Mouse (Mus musculus): Measurements from ENCODE around the gene Kmt2c. TPM values are rescaled to one million over a fixed set of nuclear protein-coding genes. Genes with fewer than 3 reads are reported as not detected.

Gene Kmt2c
- total and polyA plus RNA-seq, 3 experiments = 6.7 to 14.6 (median 12.7) TPM

- in situ Hi-C loops (cut with MboI; ENCODE audit: low pct_ligation_motif_present, low pct_unique_long_range_greater_than_20kb, low sequenced_read_pairs) = no loop called here
- peak overlapping the region; percentile 84; the same call in 1 of the 2 replicates for H3K9ac ChIP-seq (ENCODE audit: insufficient read depth, low read depth)
- no peaks in the 10 kb centered on the region for H3K79me2 ChIP-seq (replicated peaks; ENCODE audit: control insufficient read depth, extremely low read depth, insufficient read depth, poor library complexity, severe bottlenecking)
- H3K9me3 ChIP-seq (replicated peaks; ENCODE audit: low read length) = no peaks in the 10 kb centered on the region
- dilution Hi-C loops (cut with MboI; ENCODE audit: extremely low pct_ligation_motif_present, extremely low pct_unique_long_range_greater_than_20kb, low sequenced_read_pairs) = no loop called here
- H3K4me2 ChIP-seq (ENCODE audit: insufficient read depth, low read depth, poor library complexity, severe bottlenecking) = 0 out of 2 replicates have a peak overlapping the region, but pooled peaks have one; percentile 41
- peaks cover 0 to 17% of the 10 kb centered on the region in 2 experiments; a peak in 2 of 4 replicates for H3K4me1 ChIP-seq (ENCODE audit: control insufficient read depth in 1 of 2, insufficient read depth in 2 of 2)
- no peak overlapping the region for H3K27ac ChIP-seq (ENCODE audit: insufficient read depth, low read depth)
- peak; percentile 7 for DNase-seq (ENCODE audit: extremely low read depth)
- no peaks in the 10 kb centered on the region for H3K36me3 ChIP-seq (replicated peaks in 1 of 2; ENCODE audit: control insufficient read depth in 1 of 2, insufficient read depth in 1 of 2, low read length in 1 of 2)
- TF ChIP-seq BHLHE40 (IDR thresholded peaks at IDR 0.05; ENCODE audit: low read depth, low read length) = no peak
- TF ChIP-seq GABPA (IDR thresholded peaks at IDR 0.05; ENCODE audit: insufficient replicate concordance, low read depth, low read length) = no peak
- no peak for TF ChIP-seq CHD1 (IDR thresholded peaks at IDR 0.05; ENCODE audit: low read depth, low read length)
- TF ChIP-seq ZC3H11A (IDR thresholded peaks at IDR 0.05; ENCODE audit: low read depth, low read length) = no peak
- TF ChIP-seq JUN (IDR thresholded peaks at IDR 0.05; ENCODE audit: insufficient read depth, low read depth, low read length) = no peak
- TF ChIP-seq ZMIZ1 (IDR thresholded peaks at IDR 0.05; ENCODE audit: low read depth, low read length) = no peak
- no peak for TF ChIP-seq MAZ (IDR thresholded peaks at IDR 0.05; ENCODE audit: low read depth, low read length)
- no peak for TF ChIP-seq MEF2A (IDR thresholded peaks at IDR 0.05; ENCODE audit: borderline replicate concordance, low read depth, low read length)
- TF ChIP-seq E2F4 (IDR thresholded peaks at IDR 0.05; ENCODE audit: insufficient replicate concordance, low read depth, low read length) = no peak
- no peak for TF ChIP-seq IRF4 (IDR thresholded peaks at IDR 0.05; ENCODE audit: low read depth, low read length)
- TF ChIP-seq KAT2A (IDR thresholded peaks at IDR 0.05; ENCODE audit: insufficient replicate concordance, low read length) = no peak
- TF ChIP-seq POLR2AphosphoS2 (IDR thresholded peaks at IDR 0.05; ENCODE audit: low read depth, low read length) = no peak
- TF ChIP-seq RAD21 (IDR thresholded peaks at IDR 0.05; ENCODE audit: low read depth, low read length) = no peak
- no peaks in the 10 kb centered on the region for H3K27me3 ChIP-seq (replicated peaks)
- peak overlapping the region in 2 of 3 experiments; percentile 57 to 74 for H3K4me3 ChIP-seq (replicated peaks in 1 of 3; ENCODE audit: low read depth in 2 of 3, low read length in 2 of 3, poor library complexity in 1 of 3)
Measured at GRCm38 (mm10) chr5:25530629-25531028, 32.0 kb upstream of the Kmt2c start.

- peak overlapping the region; percentile 84 for H3K9ac ChIP-seq (ENCODE audit: insufficient read depth, low read depth)
- H3K4me3 ChIP-seq (replicated peaks in 1 of 3; ENCODE audit: low read depth in 2 of 3, low read length in 2 of 3, poor library complexity in 1 of 3) = peak overlapping the region; percentile 69 to 74 (median 71)
- H3K79me2 ChIP-seq (replicated peaks; ENCODE audit: control insufficient read depth, extremely low read depth, insufficient read depth, poor library complexity, severe bottlenecking) = no peaks in the 10 kb centered on the region
- no peaks in the 10 kb centered on the region for H3K9me3 ChIP-seq (replicated peaks; ENCODE audit: low read length)
- in situ Hi-C loops (cut with MboI; ENCODE audit: low pct_ligation_motif_present, low pct_unique_long_range_greater_than_20kb, low sequenced_read_pairs) (no loop called here), dilution Hi-C loops (cut with MboI; ENCODE audit: extremely low pct_ligation_motif_present, extremely low pct_unique_long_range_greater_than_20kb, low sequenced_read_pairs) (no loop called here)
- H3K4me1 ChIP-seq (ENCODE audit: control insufficient read depth in 1 of 2, insufficient read depth in 2 of 2) = peaks cover 0 to 17% of the 10 kb centered on the region in 2 experiments; a peak in 2 of 4 replicates
- no peaks in the 10 kb centered on the region for H3K27me3 ChIP-seq (replicated peaks)
- peak overlapping the region; percentile 77 for H3K27ac ChIP-seq (ENCODE audit: insufficient read depth, low read depth)
- peak; percentile 99 for DNase-seq (ENCODE audit: extremely low read depth)
- no peaks in the 10 kb centered on the region for H3K36me3 ChIP-seq (replicated peaks in 1 of 2; ENCODE audit: control insufficient read depth in 1 of 2, insufficient read depth in 1 of 2, low read length in 1 of 2)
- H3K4me2 ChIP-seq (ENCODE audit: insufficient read depth, low read depth, poor library complexity, severe bottlenecking) = peak overlapping the region; percentile 19; the same call in 1 of the 2 replicates
- peak; percentile 91 for TF ChIP-seq TCF12 (IDR thresholded peaks at IDR 0.05; ENCODE audit: low read depth, low read length)
- TF ChIP-seq RAD21 (IDR thresholded peaks at IDR 0.05; ENCODE audit: low read depth, low read length) = no peak
- TF ChIP-seq ZMIZ1 (IDR thresholded peaks at IDR 0.05; ENCODE audit: low read depth, low read length) = peak; percentile 74
- no peak for TF ChIP-seq PAX5 (IDR thresholded peaks at IDR 0.05; ENCODE audit: low read length)
- peak; percentile 85 for TF ChIP-seq BHLHE40 (IDR thresholded peaks at IDR 0.05; ENCODE audit: low read depth, low read length)
- peak; percentile 46; the same call in 1 of the 2 replicates for TF ChIP-seq EP300 (IDR thresholded peaks at IDR 0.05; ENCODE audit: low read length)
- TF ChIP-seq POLR2A (IDR thresholded peaks at IDR 0.05; ENCODE audit: low read depth, low read length) = peak; percentile 88
- no peak for TF ChIP-seq SMC3 (IDR thresholded peaks at IDR 0.05; ENCODE audit: low read depth, low read length)
- TF ChIP-seq NELFE (IDR thresholded peaks at IDR 0.05; ENCODE audit: low read depth, low read length) = peak; percentile 78
- no peak; the same call in 1 of the 2 replicates for TF ChIP-seq ZNF384 (IDR thresholded peaks at IDR 0.05; ENCODE audit: low read depth, low read length)
- TF ChIP-seq CHD1 (IDR thresholded peaks at IDR 0.05; ENCODE audit: low read depth, low read length) = no peak; the same call in 1 of the 2 replicates
- TF ChIP-seq MXI1 (IDR thresholded peaks at IDR 0.05; ENCODE audit: low read depth, low read length) = peak; percentile 78
- TF ChIP-seq HCFC1 (IDR thresholded peaks at IDR 0.05; ENCODE audit: low read depth, low read length) = peak; percentile 67
- peak; percentile 76 for TF ChIP-seq SIN3A (IDR thresholded peaks at IDR 0.05; ENCODE audit: low read length)
- TF ChIP-seq UBTF (IDR thresholded peaks at IDR 0.05; ENCODE audit: low read depth, low read length) = peak; percentile 91
- peak; percentile 70; the same call in 1 of the 2 replicates for TF ChIP-seq KAT2A (IDR thresholded peaks at IDR 0.05; ENCODE audit: insufficient replicate concordance, low read length)
- peak; percentile 60; the same call in 1 of the 2 replicates for TF ChIP-seq TBP (conservative IDR thresholded peaks at IDR 0.05; ENCODE audit: low read depth, low read length)
- no peak for TF ChIP-seq CTCF (conservative IDR thresholded peaks at IDR 0.05 in 1 of 2, IDR thresholded peaks at IDR 0.05 in 1 of 2; ENCODE audit: low read depth in 2 of 2, low read length in 2 of 2)
- TF ChIP-seq JUND (conservative IDR thresholded peaks at IDR 0.05; ENCODE audit: low read depth, low read length) = no peak
- no peak for TF ChIP-seq MAFK (IDR thresholded peaks at IDR 0.05; ENCODE audit: insufficient replicate concordance, low read length)
- TF ChIP-seq USF1 (IDR thresholded peaks at IDR 0.05; ENCODE audit: low read depth, low read length) = peak; percentile 40
- no peak for TF ChIP-seq JUN (IDR thresholded peaks at IDR 0.05; ENCODE audit: insufficient read depth, low read depth, low read length)
Measured at GRCm38 (mm10) chr5:25529529-25530421, 31.2 kb upstream of the Kmt2c start.
